7 mouse cellular contexts compared by ENCODE assay signal in genomic region chr5:122627243-122627642, GRCm38 (mm10). TPM values are rescaled to one million over a fixed set of nuclear protein-coding genes. Genes with fewer than 3 reads are reported as not detected.
DNase-seq lines count a peak whose midpoint lies in the region; ATAC-seq and TF ChIP-seq lines count a peak whose summit lies in the region.

No protein-coding gene starts in this region.

- H3K4me3 ChIP-seq in intestine, embryonic 16.5 days (ENCODE audit: low read length) = no peak overlapping the region
- no peak overlapping the region for H3K4me3 ChIP-seq in midbrain, embryonic 12.5 days
- H3K4me3 ChIP-seq in small intestine, adult 2 months (ENCODE audit: low read depth, low read length) = no peak overlapping the region

- no peak overlapping the region for H3K27ac ChIP-seq in intestine, embryonic 16.5 days (ENCODE audit: low read length)
- no peak overlapping the region for H3K27ac ChIP-seq in midbrain, embryonic 12.5 days (replicated peaks)
- no peak overlapping the region for H3K27ac ChIP-seq in small intestine, adult 2 months (ENCODE audit: insufficient read depth, low read depth, low read length)

- H3K9me3 ChIP-seq in intestine, embryonic 16.5 days (ENCODE audit: control insufficient read depth, low read length) = no peaks in the 10 kb centered on the region
- no peaks in the 10 kb centered on the region for H3K9me3 ChIP-seq in midbrain, embryonic 12.5 days

- H3K4me2 ChIP-seq in intestine, embryonic 16.5 days (ENCODE audit: low read depth, low read length) = no peak overlapping the region
- H3K4me2 ChIP-seq in midbrain, embryonic 12.5 days (replicated peaks) = no peak overlapping the region

- ATAC-seq in intestine, embryonic 16.5 days = peak; percentile 79
- peak; percentile 65; the same call in 1 of the 2 replicates for ATAC-seq in midbrain, embryonic 12.5 days (ENCODE audit: low FRiP score, low read depth)

- no peak for TF ChIP-seq POLR2A in small intestine, adult 2 months (IDR thresholded peaks at IDR 0.05; ENCODE audit: low read depth, low read length)

- peak; percentile 87; the same call in 1 of the 2 replicates for TF ChIP-seq CTCF in small intestine, adult 2 months (IDR thresholded peaks at IDR 0.05; ENCODE audit: extremely low read depth, insufficient read length, insufficient replicate concordance, low read depth, low read length)

- no peaks in the 10 kb centered on the region for H3K27me3 ChIP-seq in intestine, embryonic 16.5 days (replicated peaks; ENCODE audit: control insufficient read depth, insufficient read depth, low read length)
- H3K27me3 ChIP-seq in midbrain, embryonic 12.5 days = no peaks in the 10 kb centered on the region
- no peaks in the 10 kb centered on the region for H3K27me3 ChIP-seq in small intestine, adult 2 months (ENCODE audit: control insufficient read depth, insufficient read depth, low read length)

- DNase-seq in adrenal gland, adult 2 months = peak; percentile 87
- DNase-seq in embryo, embryonic 10.5 days (ENCODE audit: low spot score) = peak; percentile 95
- DNase-seq in gastrocnemius, postnatal 36 days = peak; percentile 81 to 85
- DNase-seq in left cerebral cortex, postnatal 25 days (ENCODE audit: low spot score in 2 of 2) = peak; percentile 86 to 93

- WGBS in intestine, embryonic 16.5 days = 39% methylated on average over 2 of the region's 2 CpGs
- WGBS in midbrain, embryonic 12.5 days = 44% methylated on average over 2 of the region's 2 CpGs
- 34% methylated on average over 2 of the region's 2 CpGs for WGBS in small intestine, adult 2 months

- no peaks in the 10 kb centered on the region for H3K4me1 ChIP-seq in intestine, embryonic 16.5 days (ENCODE audit: control insufficient read depth, insufficient read depth, low read length)
- H3K4me1 ChIP-seq in midbrain, embryonic 12.5 days = no peaks in the 10 kb centered on the region
- no peaks in the 10 kb centered on the region for H3K4me1 ChIP-seq in small intestine, adult 2 months (ENCODE audit: control insufficient read depth, insufficient read depth, insufficient read length, low read length)

- intact Hi-C loops in gastrocnemius, postnatal 36 days (cut with DNase I) = loop anchor here (1.0 to 5.0 kb wide), 3 partner anchors 80 to 226 kb away; no protein-coding TSS in a partner anchor
- intact Hi-C loops in left cerebral cortex, postnatal 25 days (cut with DNase I) = loop anchor here (1.0 to 5.0 kb wide), 4 partner anchors 80 to 226 kb away; no protein-coding TSS in a partner anchor

- no peaks in the 10 kb centered on the region for H3K36me3 ChIP-seq in intestine, embryonic 16.5 days (ENCODE audit: control insufficient read depth, insufficient read depth, low read length)
- H3K36me3 ChIP-seq in midbrain, embryonic 12.5 days = no peaks in the 10 kb centered on the region
- no peaks in the 10 kb centered on the region for H3K36me3 ChIP-seq in small intestine, adult 2 months (ENCODE audit: control insufficient read depth, insufficient read depth, low read length)

- H3K9ac ChIP-seq in intestine, embryonic 16.5 days (ENCODE audit: low read depth, low read length) = no peak overlapping the region
- H3K9ac ChIP-seq in midbrain, embryonic 12.5 days (replicated peaks) = no peak overlapping the region

RNA-seq across cellular contexts. Expression of gene Ift81, which starts 12.9 kb away (rescaled TPM):
- total RNA-seq in adrenal gland, adult 2 months (2021) = 10 to 100 TPM in 1 of 2 experiments, 1 to 10 TPM in 1; 6.5 to 15.7 TPM
- polyA plus RNA-seq in adrenal gland, adult 2 months (2012; rRNA removed) = 1.4 and 2.2 TPM in 2 replicates
- 1 to 10 TPM; 2.5 to 5.3 TPM for total RNA-seq in gastrocnemius, postnatal 36 days (2021)
- polyA plus RNA-seq in intestine, embryonic 16.5 days (2015; fragmentation: Nextera tagmentation; extraction: Ambion mirVana) = 18.3 and 24.2 TPM in 2 replicates
- 10 to 100 TPM; 39.5 to 40.1 TPM for total RNA-seq in left cerebral cortex, postnatal 25 days (2021)
- 59.8 TPM in 2 replicates for polyA plus RNA-seq in midbrain, embryonic 12.5 days (2016; fragmentation: Nextera tagmentation; extraction: Ambion mirVana)
- polyA plus RNA-seq in small intestine, adult 2 months (2012; rRNA removed) = 0.09 and 0.15 TPM in 2 replicates

RNA-seq across cellular contexts. Expression of gene P2rx7, which starts 16.5 kb away (rescaled TPM):
- 1 to 10 TPM; 3.0 to 3.3 TPM for total RNA-seq in adrenal gland, adult 2 months (2021)
- 3.1 and 5.3 TPM in 2 replicates for polyA plus RNA-seq in adrenal gland, adult 2 months (2012; rRNA removed)
- total RNA-seq in gastrocnemius, postnatal 36 days (2021) = 1 to 10 TPM; 1.3 to 1.9 TPM
- polyA plus RNA-seq in intestine, embryonic 16.5 days (2015; fragmentation: Nextera tagmentation; extraction: Ambion mirVana) = 2.1 and 2.9 TPM in 2 replicates
- total RNA-seq in left cerebral cortex, postnatal 25 days (2021) = 1 to 10 TPM; 7.9 to 8.3 TPM
- polyA plus RNA-seq in midbrain, embryonic 12.5 days (2016; fragmentation: Nextera tagmentation; extraction: Ambion mirVana) = 1.5 TPM in 2 replicates
- polyA plus RNA-seq in small intestine, adult 2 months (2012; rRNA removed) = 12.0 and 24.3 TPM in 2 replicates
